Mouse (Mus musculus): ENCODE measurements at regions not wholly inside any gene's neighbourhood (a gene's known extent, or its start where the extent isn't known, plus 50 kb on each side); places are given as distances from the start of the nearest gene placed in this dataset.
"Not testable (repeated sequence)": the region's sequence is repeated elsewhere in the genome, so short reads cannot be mapped to it uniquely, and the experiment has no call there.

- in situ Hi-C loops (cut with MboI, MseI) = not testable (repeated sequence)
These were observed 423.4 kb downstream of the Tox3 start for GRCm38 (mm10) chr8:89924697-89925096.

DNA sequence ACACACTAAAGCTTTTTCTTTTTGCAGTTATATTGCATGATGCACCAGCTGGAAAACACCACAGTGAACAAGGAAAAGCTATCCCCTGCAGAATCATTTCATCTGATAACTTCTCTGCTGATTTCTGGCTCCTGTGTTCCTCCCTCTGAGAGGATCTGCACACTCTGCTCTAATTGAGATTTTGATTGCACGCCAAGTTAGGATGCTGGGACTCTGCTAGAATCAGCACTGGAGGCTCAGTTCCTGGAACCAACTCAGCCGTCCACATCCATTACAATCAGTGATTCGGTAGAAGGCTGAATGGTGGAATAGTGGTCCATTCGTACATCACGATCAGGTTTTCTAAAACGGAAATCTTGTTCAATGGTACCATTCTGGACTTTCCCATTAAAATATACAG lies 434.1 kb downstream of the Tox3 start:
- in situ Hi-C loops (cut with MboI, MseI) = no loop called here

DNA sequence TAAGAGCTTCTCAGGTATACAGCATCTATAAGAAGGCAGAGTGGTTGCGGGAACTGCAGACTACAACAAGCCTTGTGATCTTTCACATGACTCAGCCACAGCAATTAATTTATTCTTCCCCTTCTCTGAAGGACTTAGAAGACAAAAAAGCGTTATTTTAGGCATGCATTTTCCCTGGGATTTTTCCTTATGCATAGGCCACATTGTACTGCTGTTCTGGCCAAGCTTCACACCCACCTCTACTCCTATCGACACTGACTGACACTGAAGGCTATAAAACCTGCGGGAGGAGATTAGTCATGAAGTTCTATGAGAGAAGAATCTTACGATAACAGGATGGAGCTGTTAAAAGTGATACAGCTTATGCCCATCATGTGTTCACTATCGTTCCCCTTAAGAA lies 441.9 kb downstream of the Tox3 start:
- in situ Hi-C loops (cut with MboI, MseI) = no loop called here

- in situ Hi-C loops (cut with MboI, MseI) = no loop called here
These were observed 442.6 kb downstream of the Tox3 start for GRCm38 (mm10) chr8:89905588-89905987.

- in situ Hi-C loops (cut with MboI, MseI) = no loop called here
These were observed 444.8 kb downstream of the Tox3 start for GRCm38 (mm10) chr8:89903346-89903745.

- in situ Hi-C loops (cut with MboI, MseI) = no loop called here
These were observed 475.4 kb downstream of the Tox3 start for GRCm38 (mm10) chr8:89872768-89873167.

DNA sequence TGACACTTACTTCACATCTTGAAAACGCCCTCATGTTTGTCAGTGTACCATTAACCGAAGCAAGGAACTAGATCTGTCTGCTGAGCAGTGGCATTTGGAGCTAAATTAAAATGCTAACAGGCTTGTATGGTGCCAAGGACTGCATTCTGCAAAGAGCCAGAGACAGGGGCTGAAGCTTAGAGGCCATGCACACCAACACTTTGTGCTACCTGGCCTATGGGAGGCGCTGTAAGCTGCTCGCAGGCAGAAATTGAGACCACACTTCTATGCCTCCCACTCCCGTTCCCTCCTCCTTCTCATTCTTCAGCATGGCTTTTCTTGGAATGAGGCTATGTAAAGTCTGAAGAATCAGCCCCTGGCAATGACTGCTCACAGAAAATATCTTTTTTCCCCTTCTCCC lies 476.2 kb downstream of the Tox3 start:
- in situ Hi-C loops (cut with MboI, MseI) = no loop called here

GRCm38 (mm10) chr8:89859813-89860212 lies 488.3 kb downstream of the Tox3 start:
- in situ Hi-C loops (cut with MboI, MseI) = no loop called here

- in situ Hi-C loops (cut with MboI, MseI) = no loop called here
These were observed 489.3 kb downstream of the Tox3 start for GRCm38 (mm10) chr8:89858706-89859385.

DNA sequence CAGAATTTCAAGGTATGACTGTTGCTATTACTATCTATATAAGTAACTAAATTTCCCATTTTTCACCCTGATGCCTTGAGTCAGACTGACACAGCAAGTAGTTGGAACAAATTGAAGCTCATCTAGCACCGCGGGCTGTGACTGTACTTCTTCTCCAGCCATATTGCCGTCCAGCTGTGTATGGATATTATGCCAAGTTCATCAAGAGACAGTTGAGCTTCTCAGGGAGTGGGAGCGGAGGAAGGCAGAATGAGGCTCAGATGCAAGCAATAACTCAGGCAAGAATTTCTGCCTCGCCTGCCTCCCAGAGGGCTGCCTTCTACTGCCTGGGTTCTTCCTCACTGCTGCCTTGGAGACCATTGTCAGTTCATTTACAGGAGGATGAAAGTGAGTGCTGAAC lies 492.6 kb downstream of the Tox3 start:
- in situ Hi-C loops (cut with MboI, MseI) = no loop called here

DNA sequence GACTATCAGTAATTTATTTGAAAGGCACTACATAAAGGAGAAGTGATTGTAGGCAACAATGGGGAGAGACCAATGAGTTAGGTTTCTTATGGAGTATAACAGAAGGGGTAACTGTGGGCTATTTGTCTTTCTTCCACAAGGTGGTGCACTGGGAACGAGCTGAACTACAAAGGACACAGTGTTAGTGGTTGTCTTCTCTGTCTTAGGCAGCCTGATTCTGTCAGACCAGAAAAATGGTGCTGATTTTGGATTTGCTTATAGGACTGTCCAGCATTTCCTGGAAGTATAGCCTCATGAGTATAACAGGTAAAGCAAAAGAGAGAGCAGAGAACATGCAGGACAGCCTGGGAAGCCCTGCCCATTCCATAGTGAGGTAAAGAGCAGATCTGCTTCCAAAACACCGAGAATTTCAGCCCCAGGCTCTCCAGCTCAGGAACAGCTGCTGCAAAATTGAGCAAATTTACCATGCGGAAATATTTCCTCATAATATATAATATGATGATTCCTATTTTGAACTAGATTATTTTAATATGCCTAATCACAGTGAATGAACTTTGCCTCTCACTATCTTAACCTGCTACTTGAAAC lies 497.8 kb downstream of the Tox3 start:
- in situ Hi-C loops (cut with MboI, MseI) = no loop called here

DNA sequence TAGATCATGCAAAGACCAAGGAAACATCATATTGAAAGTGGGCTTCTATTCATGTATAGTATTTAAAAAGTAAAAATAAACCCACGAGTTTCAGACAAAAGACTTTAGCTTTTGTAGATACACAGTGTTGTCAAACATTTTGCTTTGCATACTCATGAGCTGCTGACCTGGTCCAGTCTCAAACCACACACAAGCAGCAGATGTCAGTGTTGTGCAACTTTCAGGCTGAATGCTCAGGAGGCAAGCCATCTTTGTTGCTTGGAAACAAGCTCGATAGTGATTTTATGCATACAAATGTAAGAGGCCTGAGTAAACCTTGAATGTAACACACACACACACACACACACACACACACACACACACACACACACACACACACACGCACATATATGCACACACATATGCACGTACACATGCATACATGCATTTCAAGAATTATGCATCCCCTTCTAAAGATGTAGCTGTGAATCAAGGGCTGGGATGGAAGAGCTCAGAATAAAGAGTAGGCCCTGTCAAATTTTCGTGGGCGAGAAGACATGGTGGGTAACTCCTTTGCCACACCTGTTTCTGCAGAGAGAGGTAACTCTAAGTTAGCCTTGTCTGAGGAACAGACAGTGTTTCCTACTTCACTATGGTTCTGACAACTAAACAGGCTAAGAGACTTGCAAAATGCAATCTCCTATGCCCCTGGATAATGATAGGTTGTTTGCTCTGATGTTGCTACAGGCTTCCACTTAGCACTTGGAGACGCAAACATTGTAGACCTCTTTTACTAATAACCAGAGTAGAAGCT lies 498.5 kb downstream of the Tox3 start:
- in situ Hi-C loops (cut with MboI, MseI) = loop anchor here in 1 of 2 experiments (25.0 kb wide), 1 partner anchor 1163 kb away; no protein-coding TSS in a partner anchor

DNA sequence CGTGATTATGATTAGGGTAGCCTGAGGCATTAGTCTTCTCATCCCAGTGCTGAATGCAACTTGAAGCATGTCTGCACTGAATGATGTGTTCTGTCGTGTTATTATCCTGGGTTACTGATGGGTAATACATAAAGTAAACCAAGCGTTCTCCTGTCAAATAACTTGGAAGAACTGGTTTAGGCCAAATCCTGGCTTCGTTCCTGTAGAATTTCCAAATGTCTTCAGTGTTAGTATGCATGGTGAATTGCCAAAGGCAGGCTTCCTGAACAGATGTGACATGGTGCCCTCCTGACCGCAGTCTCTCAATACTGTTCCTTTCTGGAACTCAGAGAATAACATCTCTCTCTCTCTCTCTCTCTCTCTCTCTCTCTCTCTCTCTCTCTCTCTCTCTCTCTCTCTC lies 509.6 kb downstream of the Tox3 start:
- in situ Hi-C loops (cut with MboI, MseI) = loop anchor here in 1 of 2 experiments (25.0 kb wide), 1 partner anchor 1174 kb away; no protein-coding TSS in a partner anchor

DNA sequence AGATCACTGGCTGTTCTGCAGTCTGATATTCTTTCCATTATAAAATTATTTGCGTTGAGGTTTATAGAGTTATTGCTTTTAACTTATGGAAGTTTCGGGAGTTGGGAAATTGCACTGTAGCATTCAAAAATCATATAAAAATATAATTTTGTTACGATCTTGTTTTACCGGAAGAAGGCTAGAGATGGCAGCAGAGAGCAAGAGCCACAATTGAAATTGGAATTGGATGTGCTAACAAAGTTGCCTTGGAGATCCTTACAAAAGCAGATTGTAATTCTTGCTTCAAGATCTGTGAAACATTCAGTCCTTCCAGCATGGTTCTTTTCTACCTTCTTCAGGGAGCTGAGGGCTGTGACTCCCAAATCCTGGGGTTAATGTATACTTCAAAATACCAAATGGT lies 514.4 kb downstream of the Tox3 start:
- in situ Hi-C loops (cut with MboI, MseI) = loop anchor here in 1 of 2 experiments (25.0 kb wide), 1 partner anchor 1179 kb away; no protein-coding TSS in a partner anchor

DNA sequence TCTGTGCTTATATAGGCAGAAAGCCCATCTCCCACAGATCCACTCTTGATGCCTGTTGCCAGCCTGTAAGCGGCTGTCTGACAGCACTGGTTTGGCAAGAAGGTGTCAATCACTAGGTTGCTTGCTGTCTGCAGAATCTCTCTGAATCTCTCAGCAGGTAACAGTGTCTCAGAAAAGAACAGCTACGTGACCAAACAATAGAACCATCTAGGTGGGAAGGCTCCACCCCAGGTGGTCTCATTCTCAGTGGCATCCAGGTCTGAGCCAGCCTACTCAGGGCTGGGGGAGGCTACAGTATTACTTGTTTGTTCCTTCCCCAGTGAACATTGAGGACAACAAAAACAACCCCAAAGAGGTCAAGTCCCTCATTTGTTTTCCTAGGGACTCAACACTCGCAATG lies 523.6 kb downstream of the Tox3 start:
- in situ Hi-C loops (cut with MboI, MseI) = no loop called here

DNA sequence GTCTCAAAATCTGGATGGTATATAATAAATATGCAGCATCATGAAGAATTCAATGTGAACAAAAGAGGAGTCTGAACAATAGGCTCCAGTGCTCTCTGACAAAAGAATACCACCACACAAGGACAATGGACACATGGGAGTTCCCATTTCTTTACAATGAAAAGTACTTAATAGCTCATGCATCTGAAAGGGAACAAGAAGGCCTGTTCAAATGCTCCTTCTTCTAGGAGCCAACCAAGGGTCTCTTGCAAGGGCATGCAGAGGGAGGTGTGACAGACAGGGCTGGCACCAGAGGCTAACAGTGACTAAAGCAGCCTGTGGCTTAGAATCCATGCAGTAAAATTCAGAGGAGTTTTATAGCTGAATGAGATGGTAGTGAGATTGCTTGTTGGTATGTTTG lies 524.5 kb downstream of the Tox3 start:
- in situ Hi-C loops (cut with MboI, MseI) = no loop called here

GRCm38 (mm10) chr8:89812036-89812711 lies 536.0 kb downstream of the Tox3 start:
- in situ Hi-C loops (cut with MboI, MseI) = no loop called here

DNA sequence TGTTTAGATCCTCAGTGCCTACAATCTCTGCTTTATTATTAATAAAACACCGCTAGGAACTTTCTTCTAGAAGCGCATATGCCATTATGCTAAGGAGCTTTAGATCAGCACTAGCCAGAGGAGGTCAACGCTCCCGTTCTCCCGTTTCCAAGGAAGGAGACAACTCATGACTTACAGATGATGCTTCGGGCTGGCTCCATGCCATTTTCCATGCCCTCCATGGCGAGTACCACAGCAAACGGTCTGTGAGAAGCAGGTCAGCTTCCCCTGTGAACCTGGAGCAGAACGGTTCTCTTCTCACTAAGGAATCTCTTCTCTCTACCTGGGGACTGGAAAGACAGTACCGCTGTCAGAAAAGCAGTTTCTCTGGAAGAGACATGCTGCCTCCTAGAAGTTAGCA lies 559.8 kb downstream of the Tox3 start:
- in situ Hi-C loops (cut with MboI, MseI) = loop anchor here in 1 of 2 experiments (10.0 kb wide), 1 partner anchor 863 kb away; no protein-coding TSS in a partner anchor

- in situ Hi-C loops (cut with MboI, MseI) = loop anchor here in 1 of 2 experiments (10.0 kb wide), 1 partner anchor 862 kb away; no protein-coding TSS in a partner anchor
These were observed 560.9 kb downstream of the Tox3 start for GRCm38 (mm10) chr8:89787050-89787905.

GRCm38 (mm10) chr8:89785011-89785410 lies 563.1 kb downstream of the Tox3 start:
- in situ Hi-C loops (cut with MboI, MseI) = loop anchor here in 1 of 2 experiments (10.0 kb wide), 1 partner anchor 860 kb away; no protein-coding TSS in a partner anchor

- in situ Hi-C loops (cut with MboI, MseI) = loop anchor here in 1 of 2 experiments (10.0 kb wide), 1 partner anchor 859 kb away; no protein-coding TSS in a partner anchor
These were observed 564.8 kb downstream of the Tox3 start for GRCm38 (mm10) chr8:89783311-89783710.
